Mouse (Mus musculus) stomach, postnatal 0 days (tissue): ENCODE measurements around the gene Fchsd2. TPM values are rescaled to one million over a fixed set of nuclear protein-coding genes. Genes with fewer than 3 reads are reported as not detected.

ENCODE experiments used
- ATAC-seq: fragments of 200-750 bp; cut with Nextera tagmentation; 2 replicates; pipeline ENCODE4 v1.8.0; 2017; ENCODE audit not compliant: low FRiP score, low TSS enrichment
- DNase-seq: peaks from one replicate; pipeline ENCODE4 v3.0.0-alpha.2; 2016; ENCODE audit warnings: low spot score
- H3K27ac ChIP-seq: fragments of 300-500 bp; sonication (generic); replicated peaks from 2 replicates; pipeline ENCODE4 v1.5.1; 2014; ENCODE audit warnings: mild to moderate bottlenecking, control low read depth
- H3K27me3 ChIP-seq: fragments of 300-500 bp; sonication (generic); 2 replicates; pipeline ENCODE4 v1.6.1; 2014; ENCODE audit warnings: low read length; ENCODE audit not compliant: control insufficient read depth, insufficient read depth
- H3K36me3 ChIP-seq: fragments of 300-500 bp; sonication (generic); 2 replicates; pipeline ENCODE4 v1.6.1; 2014; ENCODE audit warnings: low read length, mixed read lengths; ENCODE audit not compliant: control insufficient read depth, insufficient read depth
- H3K4me1 ChIP-seq: fragments of 300-500 bp; sonication (generic); replicated peaks from 2 replicates; pipeline ENCODE4 v1.6.1; 2014; ENCODE audit warnings: antibody characterized with exemption; ENCODE audit not compliant: control insufficient read depth, insufficient read depth
- H3K4me2 ChIP-seq: fragments of 300-500 bp; sonication (generic); replicated peaks from 2 replicates; pipeline ENCODE4 v1.6.1; 2014; ENCODE audit warnings: low read depth, mild to moderate bottlenecking, control low read depth, moderate library complexity
- H3K4me3 ChIP-seq: fragments of 300-500 bp; sonication (generic); 2 replicates; pipeline ENCODE4 v1.5.1; 2014; ENCODE audit warnings: low read depth, low read length, control low read depth
- H3K9ac ChIP-seq: fragments of 300-500 bp; sonication (generic); 2 replicates; pipeline ENCODE4 v1.6.1; 2014; ENCODE audit warnings: mild to moderate bottlenecking, low read length, control low read depth, mixed read lengths
- H3K9me3 ChIP-seq: fragments of 300-500 bp; sonication (generic); 2 replicates; pipeline ENCODE4 v1.6.1; 2016; ENCODE audit warnings: low read length; ENCODE audit not compliant: control insufficient read depth
- CTCF ChIP-seq: IDR thresholded peaks from 2 replicates; pipeline ENCODE4 v1.5.1; 2016; ENCODE audit warnings: antibody characterized with exemption, low read depth, mild to moderate bottlenecking, moderate library complexity
- EP300 ChIP-seq: optimal IDR thresholded peaks from 2 replicates; pipeline ENCODE3; 2016; ENCODE audit warnings: antibody characterized with exemption
- WGBS: fragments of 180-500 bp; shearing (Covaris S2); extraction: QIAGEN DNeasy Blood & Tissue Kit; methylation state at CpG from one replicate; pipeline ENCODE4 v1.1.7; 2014; 5-methylcytosine and 5-hydroxymethylcytosine counted together
- polyA plus RNA-seq: library from polyadenylated mRNA; unstranded; fragments of >200 nt; fragmentation: Nextera tagmentation; extraction: Ambion mirVana; gene quantifications from 2 replicates; pipeline ENCODE4 v1.2.1, GENCODE M21; 2015

Gene Fchsd2
- polyA plus RNA-seq, 1 experiment from 2014 or later: 6.4 TPM

- no peak overlapping the region for H3K4me3 ChIP-seq
- peak overlapping the region; percentile 93 for H3K27ac ChIP-seq
- H3K9me3 ChIP-seq: no peaks in the 10 kb centered on the region
- H3K4me1 ChIP-seq: peaks cover 2% of the 10 kb centered on the region; the same call in 1 of the 2 replicates
- WGBS: 79% methylated on average over 1 of the region's 1 CpGs
- no peak overlapping the region for H3K9ac ChIP-seq
- no peak for ATAC-seq
- TF ChIP-seq EP300: no peak
- no peak for TF ChIP-seq CTCF
- H3K36me3 ChIP-seq: no peaks in the 10 kb centered on the region
- no peaks in the 10 kb centered on the region for H3K27me3 ChIP-seq
- DNase-seq: no peak
- peak overlapping the region; percentile 90; the same call in 1 of the 2 replicates for H3K4me2 ChIP-seq
These were observed 227.1 kb downstream of the Fchsd2 start for GRCm38 (mm10) chr7:101319796-101320195.

DNA sequence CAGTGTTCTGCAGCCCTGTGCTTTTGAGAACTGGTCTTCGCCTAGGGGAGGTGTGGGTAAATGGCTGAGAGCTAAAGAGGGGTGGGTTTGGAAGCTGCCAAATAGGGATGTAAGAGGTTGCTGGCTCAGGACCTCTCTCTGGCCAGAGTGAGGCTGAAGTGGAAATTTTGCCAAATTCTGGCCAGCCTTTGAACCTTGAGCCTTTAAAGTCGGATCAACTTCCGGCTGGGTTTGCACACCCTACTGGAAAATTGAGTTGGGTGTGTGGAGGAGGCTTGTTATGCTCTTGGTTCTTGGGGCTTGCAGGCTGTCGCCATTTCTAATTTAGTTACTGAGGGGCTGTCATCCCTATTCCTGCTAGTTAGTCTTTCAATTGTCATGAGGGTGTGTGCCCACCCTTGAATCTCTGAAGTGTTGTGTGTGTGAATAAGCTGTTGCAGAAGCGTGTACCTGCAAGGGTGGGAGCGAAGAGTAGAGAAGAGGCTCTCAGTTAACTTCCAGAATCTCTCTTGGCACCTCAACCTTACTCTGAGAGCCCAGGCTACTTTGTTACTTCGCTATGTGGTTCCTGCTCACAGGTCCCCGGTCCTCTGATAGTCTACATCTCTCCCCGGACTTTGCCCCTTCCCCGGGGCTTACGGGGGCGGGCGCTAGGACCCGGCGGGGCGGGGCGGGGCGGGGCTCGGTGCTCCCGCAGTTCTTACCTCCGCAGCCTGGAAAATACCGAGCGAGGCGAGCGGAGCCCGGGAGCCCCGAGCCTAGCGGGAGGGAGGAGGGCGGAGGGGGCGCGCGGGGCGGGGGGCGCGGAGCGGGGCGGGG, 227.9 kb downstream of the Fchsd2 start:
- WGBS: 5% methylated on average over 23 of the region's 37 CpGs
- H3K4me3 ChIP-seq: peak overlapping the region; percentile 78
- TF ChIP-seq EP300 (no peak), CTCF (no peak)
- peak overlapping the region; percentile 90 for H3K4me2 ChIP-seq
- H3K27me3 ChIP-seq: no peaks in the 10 kb centered on the region
- no peaks in the 10 kb centered on the region for H3K9me3 ChIP-seq
- ATAC-seq: peak; percentile 73
- H3K27ac ChIP-seq: peak overlapping the region; percentile 93
- peak; percentile 93 for DNase-seq
- H3K4me1 ChIP-seq: peaks cover 2% of the 10 kb centered on the region; the same call in 1 of the 2 replicates
- H3K36me3 ChIP-seq: no peaks in the 10 kb centered on the region
- H3K9ac ChIP-seq: peak overlapping the region; percentile 82

- Histone ChIP-seq H3K4me3 (peak overlapping the region; percentile 78), H3K4me2 (peak overlapping the region; percentile 90), H3K4me1 (peaks cover 2% of the 10 kb centered on the region; the same call in 1 of the 2 replicates), H3K27me3 (no peaks in the 10 kb centered on the region), H3K9me3 (no peaks in the 10 kb centered on the region), H3K27ac (peak overlapping the region; percentile 93), H3K9ac (peak overlapping the region; percentile 82), H3K36me3 (no peaks in the 10 kb centered on the region)
- TF ChIP-seq EP300: no peak
- TF ChIP-seq CTCF: no peak; the same call in 1 of the 2 replicates
- peak; percentile 86 for DNase-seq
- WGBS: 2% methylated on average over 35 of the region's 61 CpGs
- ATAC-seq: peak; percentile 47
These were observed 228.7 kb downstream of the Fchsd2 start for GRCm38 (mm10) chr7:101321218-101321827.

GRCm38 (mm10) chr7:101323141-101323594, 230.5 kb downstream of the Fchsd2 start:
- Histone ChIP-seq H3K27me3 (no peaks in the 10 kb centered on the region), H3K9ac (peak overlapping the region; percentile 82; the same call in 1 of the 2 replicates), H3K9me3 (no peaks in the 10 kb centered on the region), H3K4me1 (peaks cover 2% of the 10 kb centered on the region; the same call in 1 of the 2 replicates), H3K4me3 (peak overlapping the region; percentile 78), H3K27ac (peak overlapping the region; percentile 93), H3K4me2 (peak overlapping the region; percentile 90), H3K36me3 (0 out of 2 replicates have a peak, but pooled peaks cover 3% of the 10 kb centered on the region)
- peak; percentile 90 for DNase-seq
- 44% methylated on average over 4 of the region's 4 CpGs for WGBS
- ATAC-seq: peak; percentile 79
- TF ChIP-seq EP300 (no peak), CTCF (peak; percentile 38)

DNA sequence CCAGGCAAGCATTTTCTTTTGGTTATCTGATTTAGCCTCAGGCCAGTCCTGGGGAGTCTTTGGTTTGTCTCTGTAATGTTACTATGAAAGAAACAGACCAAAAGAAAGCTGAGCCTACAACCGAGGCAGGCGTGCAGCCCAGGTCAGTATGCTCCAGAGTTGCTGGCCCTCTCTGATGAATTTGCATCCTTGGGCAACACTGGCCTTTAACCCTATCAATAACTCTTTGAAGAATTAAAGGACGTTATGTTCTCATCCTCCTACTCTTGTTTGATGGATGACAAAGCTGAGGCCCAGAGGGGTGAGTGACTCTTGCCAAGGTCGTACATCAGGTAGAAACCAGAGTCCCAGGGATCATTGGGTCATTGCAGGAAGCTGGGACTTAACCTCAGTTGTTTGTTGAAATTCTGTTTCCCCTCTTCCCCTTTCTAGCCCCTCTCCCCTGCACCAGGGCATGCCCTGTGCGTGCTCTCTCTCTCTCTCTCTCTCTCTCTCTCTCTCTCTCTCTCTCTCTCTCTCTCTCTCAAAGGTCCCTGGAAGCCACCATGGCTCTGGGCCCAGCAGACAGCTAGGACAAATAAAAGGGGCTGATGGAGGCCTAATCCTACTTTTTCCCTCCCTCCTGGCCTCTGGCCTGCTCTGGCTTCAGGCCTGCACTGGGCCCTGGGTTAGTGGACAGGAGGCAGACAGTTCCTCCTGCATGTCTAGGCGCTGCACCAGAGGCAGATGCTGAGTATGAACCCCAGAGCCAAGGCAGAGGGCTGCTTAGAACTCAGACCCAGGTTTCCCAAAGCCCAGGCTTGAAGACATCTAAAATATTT, 231.7 kb downstream of the Fchsd2 start:
- Histone ChIP-seq H3K4me1 (peaks cover 4% of the 10 kb centered on the region; the same call in 1 of the 2 replicates), H3K27ac (0 out of 2 replicates have a peak overlapping the region, but pooled peaks have one; percentile 13), H3K9ac (no peak overlapping the region), H3K4me2 (peak overlapping the region; percentile 90; the same call in 1 of the 2 replicates), H3K36me3 (0 out of 2 replicates have a peak, but pooled peaks cover 3% of the 10 kb centered on the region), H3K4me3 (no peak overlapping the region), H3K9me3 (no peaks in the 10 kb centered on the region), H3K27me3 (no peaks in the 10 kb centered on the region)
- TF ChIP-seq EP300: no peak
- no peak for TF ChIP-seq CTCF
- whole genome bisulfite sequencing: 40% methylated on average over 6 of the region's 6 CpGs
- DNase-seq (no peak), ATAC-seq (no peak)
